Mouse (Mus musculus) hindbrain, embryonic 14.5 days (tissue): ENCODE data around the gene Cflar. TPM values are rescaled to one million over a fixed set of nuclear protein-coding genes. Genes with fewer than 3 reads are reported as not detected.

Experiments used
- ATAC-seq: fragments of 200-750 bp; cut with Nextera tagmentation; 2 replicates; pipeline ENCODE4 v1.8.0; 2017; ENCODE audit warnings: moderate number of reproducible peaks, mild to moderate bottlenecking, moderate TSS enrichment, moderate library complexity; ENCODE audit not compliant: low FRiP score
- DNase-seq: peaks from one replicate; pipeline ENCODE4 v3.0.0-alpha.2; 2015; ENCODE audit warnings: low spot score
- H3K27ac ChIP-seq: fragments of 300-500 bp; sonication (generic); 2 replicates; pipeline ENCODE4 v1.5.1; 2014; ENCODE audit warnings: mild to moderate bottlenecking, moderate library complexity
- H3K27me3 ChIP-seq: fragments of 300-500 bp; sonication (generic); 2 replicates; pipeline ENCODE4 v1.6.1; 2014; ENCODE audit warnings: mild to moderate bottlenecking, low read length, mixed read lengths; ENCODE audit not compliant: control insufficient read depth, insufficient read depth
- H3K36me3 ChIP-seq: fragments of 300-500 bp; sonication (generic); replicated peaks from 2 replicates; pipeline ENCODE4 v1.6.1; 2014; ENCODE audit not compliant: control insufficient read depth, insufficient read depth
- H3K4me1 ChIP-seq: fragments of 300-500 bp; sonication (generic); replicated peaks from 2 replicates; pipeline ENCODE4 v1.6.1; 2014; ENCODE audit warnings: antibody characterized with exemption, low read length, mixed read lengths; ENCODE audit not compliant: control insufficient read depth, insufficient read depth
- H3K4me2 ChIP-seq: fragments of 300-500 bp; sonication (generic); replicated peaks from 2 replicates; pipeline ENCODE4 v1.6.1; 2014; ENCODE audit warnings: mild to moderate bottlenecking, moderate library complexity
- H3K4me3 ChIP-seq: fragments of 300-500 bp; sonication (generic); replicated peaks from 2 replicates; pipeline ENCODE4 v1.5.1; 2014; ENCODE audit warnings: mild to moderate bottlenecking, low read length
- H3K9ac ChIP-seq: fragments of 300-500 bp; sonication (generic); 2 replicates; pipeline ENCODE4 v1.6.1; 2014
- H3K9me3 ChIP-seq: fragments of 300-500 bp; sonication (generic); 2 replicates; pipeline ENCODE4 v1.6.1; 2016; ENCODE audit warnings: low read length; ENCODE audit not compliant: control insufficient read depth
- WGBS: fragments of 180-500 bp; shearing (Covaris S2); extraction: QIAGEN DNeasy Blood & Tissue Kit; methylation state at CpG from one replicate; pipeline ENCODE4 v1.1.7; 2014; 5-methylcytosine and 5-hydroxymethylcytosine counted together
- polyA plus RNA-seq: library from polyadenylated mRNA; unstranded; fragments of >200 nt; fragmentation: Nextera tagmentation; extraction: Ambion mirVana; gene quantifications from 2 replicates; pipeline ENCODE4 v1.2.1, GENCODE M21; 2014

Gene Cflar
- polyA plus RNA-seq, 1 experiment from 2014 or later, result 18.7 TPM

DNA sequence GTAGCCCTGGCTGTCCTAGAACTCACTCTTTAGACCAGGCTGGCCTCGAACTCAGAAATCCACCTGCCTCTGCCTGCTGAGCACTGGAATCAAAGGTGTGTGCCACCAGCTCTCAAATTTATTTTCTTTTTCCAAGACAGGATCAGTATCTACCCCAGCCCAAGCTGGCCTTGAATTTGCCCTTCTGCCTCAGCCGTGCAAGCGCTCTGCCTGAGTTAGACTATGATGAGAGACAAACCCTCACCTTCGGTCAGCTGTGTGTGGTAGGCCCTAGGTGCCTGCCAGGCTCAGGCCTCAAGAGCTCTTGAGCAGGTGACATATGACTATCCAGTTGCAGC lies 5.5 kb downstream of the Cflar start:
- Histone ChIP-seq H3K36me3 (no peaks in the 10 kb centered on the region), H3K9me3 (no peaks in the 10 kb centered on the region), H3K27me3 (no peaks in the 10 kb centered on the region), H3K4me3 (no peak overlapping the region), H3K27ac (no peak overlapping the region), H3K9ac (no peak overlapping the region), H3K4me2 (no peak overlapping the region), H3K4me1 (peaks cover 8% of the 10 kb centered on the region; the same call in 1 of the 2 replicates)
- 94% methylated on average over 4 of the region's 4 CpGs for WGBS
- DNase-seq (no peak), ATAC-seq (no peak)

DNA sequence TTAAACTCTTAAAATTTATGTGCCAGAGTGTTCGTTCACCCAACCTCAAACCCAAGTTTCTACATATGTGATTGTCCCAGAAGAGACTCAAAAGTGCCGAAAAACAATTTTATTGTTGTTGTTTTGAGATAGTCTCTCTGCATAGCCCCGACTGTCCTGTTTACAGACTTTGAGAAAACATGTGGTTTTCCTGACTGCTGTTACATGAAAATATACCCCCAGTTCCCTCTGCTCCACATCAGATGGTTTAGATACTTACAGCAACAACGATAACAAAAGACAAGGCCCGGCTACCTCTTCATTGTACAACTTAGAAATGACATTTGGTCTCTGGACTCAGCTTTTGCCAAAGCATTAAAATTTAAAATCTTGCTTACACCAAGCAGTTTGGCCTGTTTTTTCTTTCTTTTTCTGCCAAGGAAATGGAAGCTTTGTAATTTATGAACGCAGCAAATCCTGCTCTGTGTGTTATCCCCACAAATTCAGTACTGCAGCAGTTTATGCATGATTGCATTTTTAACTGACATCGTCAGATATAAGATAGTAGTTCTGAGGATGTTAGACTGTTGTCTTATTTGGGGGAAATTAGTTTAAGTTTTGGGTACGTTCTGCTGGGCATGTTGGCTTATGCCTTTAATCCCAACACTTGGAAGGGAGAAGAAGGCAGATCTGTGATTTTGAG lies 6.4 kb downstream of the Cflar start:
- H3K4me3 ChIP-seq, result no peak overlapping the region
- 0 out of 2 replicates have a peak, but pooled peaks cover 5% of the 10 kb centered on the region for H3K4me1 ChIP-seq
- H3K9ac ChIP-seq, result no peak overlapping the region
- ATAC-seq (no peak), DNase-seq (no peak)
- no peaks in the 10 kb centered on the region for H3K36me3 ChIP-seq
- H3K27me3 ChIP-seq, result no peaks in the 10 kb centered on the region
- no peaks in the 10 kb centered on the region for H3K9me3 ChIP-seq
- 96% methylated on average over 8 of the region's 8 CpGs for WGBS
- H3K4me2 ChIP-seq, result no peak overlapping the region
- H3K27ac ChIP-seq, result no peak overlapping the region

DNA sequence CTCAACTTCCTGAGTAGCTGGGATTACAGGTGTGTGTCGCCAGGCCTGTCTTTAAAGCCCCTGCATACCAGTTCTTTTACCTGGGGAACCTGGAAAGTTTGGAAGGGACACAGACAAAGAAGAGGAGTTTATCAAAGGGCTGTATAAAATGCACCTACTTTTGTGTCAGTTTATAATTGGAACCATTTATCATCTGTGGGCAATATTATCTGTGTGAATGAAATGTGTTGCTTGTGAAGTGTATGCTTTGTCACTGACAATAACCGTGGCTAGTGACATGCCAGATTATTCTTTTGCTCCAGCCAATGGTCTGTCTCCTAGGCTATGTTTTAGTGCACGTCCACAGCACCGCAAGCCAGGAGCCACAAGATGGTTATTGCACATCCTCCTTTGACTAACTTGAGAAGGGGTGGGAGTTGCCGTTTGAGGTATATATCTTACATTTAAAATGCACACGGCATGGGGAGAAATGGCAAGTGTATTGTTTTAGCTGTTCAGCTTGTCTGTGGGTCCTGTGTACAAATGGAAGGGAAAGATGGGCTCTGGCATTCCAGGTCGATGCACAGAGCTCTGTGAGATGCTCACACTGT lies 8.1 kb downstream of the Cflar start:
- ATAC-seq (no peak), DNase-seq (no peak)
- Histone ChIP-seq H3K9me3 (no peaks in the 10 kb centered on the region), H3K4me1 (no peaks in the 10 kb centered on the region), H3K9ac (no peak overlapping the region), H3K27ac (no peak overlapping the region), H3K4me3 (no peak overlapping the region), H3K4me2 (no peak overlapping the region), H3K27me3 (no peaks in the 10 kb centered on the region), H3K36me3 (no peaks in the 10 kb centered on the region)
- 87% methylated on average over 7 of the region's 7 CpGs for WGBS

DNA sequence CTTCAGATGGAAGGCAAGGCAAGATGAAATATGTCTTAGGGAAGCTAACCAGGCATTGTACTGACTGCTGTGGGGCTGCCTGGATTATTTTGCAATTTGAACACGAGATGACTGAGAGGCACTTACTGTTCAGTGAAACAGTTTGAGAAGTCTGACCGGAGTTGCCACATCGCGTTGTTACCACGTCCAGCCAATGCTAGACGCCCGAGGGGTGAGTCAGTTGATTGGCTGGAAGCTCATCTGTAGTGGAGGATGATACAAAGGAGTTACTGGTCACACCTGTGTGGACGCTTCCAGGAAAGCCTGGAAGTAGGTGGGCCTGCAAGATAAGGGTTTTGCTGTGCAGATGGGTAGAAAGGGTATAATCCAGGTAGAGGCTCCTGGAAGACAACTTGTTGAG lies 8.8 kb downstream of the Cflar start:
- H3K9ac ChIP-seq, result no peak overlapping the region
- DNase-seq, result no peak
- ATAC-seq, result no peak
- no peak overlapping the region for H3K4me3 ChIP-seq
- H3K4me1 ChIP-seq, result no peaks in the 10 kb centered on the region
- H3K9me3 ChIP-seq, result no peaks in the 10 kb centered on the region
- no peak overlapping the region for H3K4me2 ChIP-seq
- WGBS, result 95% methylated on average over 8 of the region's 8 CpGs
- H3K27me3 ChIP-seq, result no peaks in the 10 kb centered on the region
- H3K36me3 ChIP-seq, result no peaks in the 10 kb centered on the region
- no peak overlapping the region for H3K27ac ChIP-seq

DNA sequence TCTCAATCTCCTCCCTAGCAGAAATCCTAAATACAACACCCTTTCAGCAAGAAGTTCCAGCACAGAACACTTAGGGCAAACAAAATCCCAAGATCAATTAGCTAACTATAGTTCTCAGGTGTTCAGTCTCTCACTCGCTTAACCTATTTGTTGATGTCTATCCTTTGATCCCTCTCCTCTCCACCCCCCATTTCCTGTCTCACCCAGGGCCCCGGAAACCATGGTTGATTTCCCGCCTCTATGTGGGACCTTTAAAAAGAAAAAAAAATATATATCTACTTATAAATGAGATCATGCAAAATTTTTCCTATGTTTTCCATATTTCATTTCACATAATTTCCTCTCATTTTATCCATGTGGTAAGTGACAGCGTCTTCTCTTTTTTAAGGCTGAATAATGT lies 9.7 kb downstream of the Cflar start:
- H3K9me3 ChIP-seq, result no peaks in the 10 kb centered on the region
- no peak overlapping the region for H3K4me3 ChIP-seq
- H3K4me1 ChIP-seq, result no peaks in the 10 kb centered on the region
- H3K4me2 ChIP-seq, result no peak overlapping the region
- ATAC-seq (no peak), DNase-seq (no peak)
- no peak overlapping the region for H3K9ac ChIP-seq
- no peaks in the 10 kb centered on the region for H3K36me3 ChIP-seq
- 87% methylated on average over 4 of the region's 4 CpGs for WGBS
- no peaks in the 10 kb centered on the region for H3K27me3 ChIP-seq
- H3K27ac ChIP-seq, result no peak overlapping the region

- Histone ChIP-seq H3K4me2 (no peak overlapping the region), H3K9ac (no peak overlapping the region), H3K4me3 (no peak overlapping the region), H3K27me3 (no peaks in the 10 kb centered on the region), H3K27ac (no peak overlapping the region), H3K36me3 (0 out of 2 replicates have a peak, but pooled peaks cover 4% of the 10 kb centered on the region), H3K9me3 (no peaks in the 10 kb centered on the region), H3K4me1 (no peaks in the 10 kb centered on the region)
- 92% methylated on average over 11 of the region's 11 CpGs for WGBS
- no peak for DNase-seq
- no peak for ATAC-seq
Measured at GRCm38 (mm10) chr1:58722115-58722938, 11.0 kb downstream of the Cflar start.

GRCm38 (mm10) chr1:58723062-58723808 lies 11.9 kb downstream of the Cflar start:
- H3K27ac ChIP-seq, result no peak overlapping the region
- ATAC-seq, result no peak
- 76% methylated on average over 7 of the region's 7 CpGs for WGBS

GRCm38 (mm10) chr1:58723809-58724405 lies 12.6 kb downstream of the Cflar start:
- H3K4me3 ChIP-seq, result no peak overlapping the region
- ATAC-seq (no peak), DNase-seq (no peak)
- no peak overlapping the region for H3K9ac ChIP-seq
- no peak overlapping the region for H3K4me2 ChIP-seq
- H3K9me3 ChIP-seq, result no peaks in the 10 kb centered on the region
- H3K36me3 ChIP-seq, result 0 out of 2 replicates have a peak, but pooled peaks cover 6% of the 10 kb centered on the region
- 68% methylated on average over 7 of the region's 7 CpGs for WGBS
- H3K4me1 ChIP-seq, result no peaks in the 10 kb centered on the region
- H3K27ac ChIP-seq, result no peak overlapping the region
- H3K27me3 ChIP-seq, result no peaks in the 10 kb centered on the region

More at GRCm38 (mm10) chr1:58723062-58723808, 11.9 kb downstream of the Cflar start:
- no peak for DNase-seq
- H3K4me2 ChIP-seq, result no peak overlapping the region
- H3K9ac ChIP-seq, result no peak overlapping the region
- no peak overlapping the region for H3K4me3 ChIP-seq
- no peaks in the 10 kb centered on the region for H3K4me1 ChIP-seq
- no peaks in the 10 kb centered on the region for H3K27me3 ChIP-seq
- H3K9me3 ChIP-seq, result no peaks in the 10 kb centered on the region
- H3K36me3 ChIP-seq, result 0 out of 2 replicates have a peak, but pooled peaks cover 6% of the 10 kb centered on the region
